Mouse (Mus musculus): Measurements from ENCODE around the gene Thap11.

GRCm38 (mm10) chr8:105858495-105858894 is 3.6 kb downstream of the Thap11 start:
- no peak for TF ChIP-seq CTCF (conservative IDR thresholded peaks at IDR 0.05; ENCODE audit: low read length)
- no peak for TF ChIP-seq POU5F1 (IDR thresholded peaks at IDR 0.05; ENCODE audit: borderline replicate concordance, low read length)

Measured in E14TG2a.4 (cell line).